Mouse (Mus musculus) cerebellum, adult 9-10 months (tissue): Measurements from ENCODE around the gene Slc8a2.

Experiments
- DNase-seq: peaks from one replicate; pipeline ENCODE4 v3.0.0; 2022

The Slc8a2 gene

DNA sequence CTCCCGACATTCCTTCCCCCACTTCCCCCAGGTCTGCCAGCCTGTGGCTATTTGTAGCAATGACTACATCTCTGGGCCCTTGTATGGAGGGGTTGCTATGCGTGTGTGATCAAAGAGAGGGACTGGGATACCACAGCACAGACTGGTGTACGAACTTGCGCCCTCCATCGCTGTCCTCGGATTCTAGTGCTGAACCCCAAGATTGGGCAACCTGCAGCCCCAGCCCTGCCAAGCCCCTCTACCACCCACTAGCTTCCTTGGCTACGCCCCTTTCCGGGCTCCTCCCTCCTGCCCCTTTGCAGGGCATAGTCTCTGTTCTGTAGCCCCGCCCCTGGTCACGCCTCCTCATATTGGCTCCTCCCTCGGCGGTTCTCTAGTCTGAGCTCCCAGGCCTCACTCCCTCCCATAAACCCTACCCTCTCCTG is at the start of gene Slc8a2:
Gene Slc8a2 (plus strand): TSS at position 406 of the 425 bp plus-strand sequence.
- DNase-seq: peak; percentile 98

GRCm38 (mm10) chr7:16079947-16080346 is 49.7 kb upstream of the Slc8a2 start:
- DNase-seq: peak; percentile 33

DNA sequence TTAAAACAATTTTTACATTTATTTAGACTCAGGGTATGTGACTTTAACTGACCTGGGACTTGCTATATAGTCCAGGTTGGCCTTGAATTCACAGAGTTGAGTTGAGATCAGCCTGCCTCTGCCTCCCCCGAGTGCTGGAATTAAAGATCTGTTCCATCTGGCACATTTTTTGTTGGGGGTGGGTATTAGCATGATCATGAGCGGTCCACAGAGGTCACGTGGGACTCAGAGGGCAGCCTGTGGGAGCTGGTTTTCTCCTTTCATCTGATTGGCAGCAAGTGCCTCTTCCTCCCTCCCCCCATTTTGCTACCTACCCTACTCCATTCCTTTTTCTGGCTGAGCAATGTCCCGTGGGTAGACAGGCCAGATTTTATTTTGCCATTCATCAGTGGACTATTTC is 49.0 kb upstream of the Slc8a2 start:
- DNase-seq: no peak

- no peak for DNase-seq
These were observed 46.3 kb upstream of the Slc8a2 start for GRCm38 (mm10) chr7:16083361-16083760.

- DNase-seq: peak; percentile 75
These were observed 42.0 kb upstream of the Slc8a2 start for GRCm38 (mm10) chr7:16087587-16087986.

GRCm38 (mm10) chr7:16094592-16094991 is 35.0 kb upstream of the Slc8a2 start:
- DNase-seq: peak; percentile 21

- DNase-seq: peak; percentile 100
These were observed 31.3 kb upstream of the Slc8a2 start, which contains the start of gene Napa for GRCm38 (mm10) chr7:16098021-16099017. TSS of gene Napa (plus strand) at chr7:16098458.

DNA sequence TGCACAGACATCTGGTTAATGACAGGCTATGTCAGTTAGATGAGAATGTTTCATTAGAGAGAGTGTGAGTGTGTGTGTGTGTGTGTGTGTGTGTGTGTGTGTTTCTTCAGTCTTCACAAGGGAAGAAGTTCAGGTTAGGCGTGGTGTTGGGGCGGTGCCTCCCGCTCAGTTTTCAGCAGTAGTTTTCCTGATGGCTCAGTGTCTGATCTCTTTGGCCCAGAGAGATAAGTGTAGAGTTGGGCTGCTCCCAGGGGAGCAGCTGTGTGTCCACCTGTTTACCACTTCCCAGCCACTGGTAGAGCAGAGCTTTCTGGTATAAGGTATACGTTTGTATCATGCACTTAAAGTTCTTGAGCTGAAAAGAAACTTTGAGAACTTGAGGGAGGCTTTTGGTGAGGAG is 29.7 kb upstream of the Slc8a2 start:
- DNase-seq: no peak

DNA sequence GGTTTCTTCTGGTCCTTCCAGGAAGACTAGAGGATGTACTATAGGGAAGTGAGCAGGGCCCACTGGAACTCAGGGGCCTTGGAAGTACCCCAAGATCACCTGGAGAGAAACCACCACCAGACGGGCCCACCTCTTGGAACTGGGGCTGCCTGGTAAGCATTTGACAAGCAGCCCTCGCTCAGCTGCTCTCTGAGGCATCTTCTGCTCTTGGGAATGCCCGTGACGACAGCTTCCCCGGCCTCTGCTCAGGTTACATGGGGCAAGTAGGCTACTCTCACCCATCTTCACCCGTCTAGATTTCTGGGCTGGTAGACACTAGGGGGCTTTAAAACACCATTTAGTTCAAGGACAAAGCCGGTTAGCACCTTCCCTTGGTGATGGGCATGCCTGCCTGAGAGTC is 28.5 kb upstream of the Slc8a2 start:
- no peak for DNase-seq

- peak; percentile 58 for DNase-seq
These were observed 27.7 kb upstream of the Slc8a2 start for GRCm38 (mm10) chr7:16101726-16102475.

- DNase-seq: peak; percentile 57
These were observed 26.9 kb upstream of the Slc8a2 start for GRCm38 (mm10) chr7:16102686-16103226.

- DNase-seq: peak; percentile 96
These were observed 25.9 kb upstream of the Slc8a2 start for GRCm38 (mm10) chr7:16103760-16104159.

- DNase-seq: peak; percentile 54
These were observed 24.8 kb upstream of the Slc8a2 start for GRCm38 (mm10) chr7:16104611-16105388.

- no peak for DNase-seq
These were observed 20.6 kb upstream of the Slc8a2 start for GRCm38 (mm10) chr7:16108886-16109542.

GRCm38 (mm10) chr7:16110158-16110557 is 19.5 kb upstream of the Slc8a2 start:
- no peak for DNase-seq

GRCm38 (mm10) chr7:16111284-16112090 is 18.1 kb upstream of the Slc8a2 start:
- DNase-seq: no peak

DNA sequence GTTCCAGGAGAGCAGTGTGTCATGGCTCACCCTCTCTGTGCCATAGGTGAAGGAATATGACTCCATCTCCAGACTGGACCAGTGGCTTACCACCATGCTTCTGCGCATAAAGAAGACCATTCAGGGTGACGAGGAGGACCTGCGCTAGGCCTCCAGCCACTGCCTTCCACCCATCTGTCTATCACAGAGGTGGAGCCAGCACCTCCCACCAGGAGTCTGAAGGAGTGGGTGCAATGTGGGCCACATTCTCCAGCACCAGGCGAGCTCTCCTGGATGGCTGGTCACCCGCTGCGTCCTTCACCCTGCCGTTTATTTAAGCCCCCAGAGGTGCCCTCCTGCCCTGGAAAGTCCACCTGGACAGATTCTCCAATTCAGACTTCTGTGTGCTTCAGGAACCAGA is 13.2 kb upstream of the Slc8a2 start:
- DNase-seq: no peak

- DNase-seq: peak; percentile 78
These were observed 12.5 kb upstream of the Slc8a2 start for GRCm38 (mm10) chr7:16117100-16117499.

DNA sequence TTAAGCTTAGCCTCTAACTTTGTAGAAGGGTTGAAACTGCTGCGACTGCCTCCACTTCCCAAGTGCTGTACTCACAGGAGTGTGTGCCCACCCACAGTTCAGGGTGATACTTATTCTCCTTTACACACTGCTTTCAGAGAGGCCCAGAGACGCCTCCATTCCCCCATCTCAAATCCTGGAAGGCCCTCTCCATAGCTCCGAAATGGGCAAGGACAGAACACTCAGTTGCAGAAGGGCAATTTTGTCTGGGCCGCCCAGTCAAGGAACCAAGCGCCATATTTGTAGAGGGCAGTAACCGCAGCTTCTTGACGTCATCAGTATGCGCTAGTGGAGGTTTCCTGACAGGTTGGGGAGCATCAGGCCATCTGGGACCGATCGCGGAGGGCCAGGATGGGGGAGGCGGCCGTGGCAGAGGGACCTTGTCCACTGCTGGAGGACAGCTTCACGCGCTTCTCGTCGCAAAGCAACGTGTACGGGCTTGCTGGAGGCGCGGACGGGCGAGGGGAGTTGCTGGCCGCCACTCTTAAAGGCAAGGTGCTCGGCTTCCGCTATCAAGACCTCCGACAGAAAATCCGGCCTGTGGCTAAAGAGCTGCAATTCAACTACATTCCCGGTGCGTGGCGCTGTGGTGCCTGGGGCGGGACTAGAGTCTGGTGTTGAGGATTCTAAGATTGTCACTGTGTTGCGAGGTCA is 9.9 kb upstream of the Slc8a2 start, which contains the start of gene Kptn:
Gene Kptn (plus strand): TSS at position 327 of the 693 bp plus-strand sequence.
- peak; percentile 95 for DNase-seq

GRCm38 (mm10) chr7:16120262-16120600 is 9.4 kb upstream of the Slc8a2 start:
- DNase-seq: no peak
